Comparison of ENCODE assay signal across 31 mouse cellular contexts in genomic region chr3:98734340-98734739, GRCm38 (mm10). TPM values are rescaled to one million over a fixed set of nuclear protein-coding genes. Genes with fewer than 3 reads are reported as not detected.
A peak's percentile ranks its signal among the peaks of the same experiment; 100 is the strongest.
DNase-seq lines count a peak whose midpoint lies in the region; ATAC-seq and TF ChIP-seq lines count a peak whose summit lies in the region.
"Had no signal": no experiment of that assay in that cellular context is flagged by ENCODE, and none has a peak within 500 bp of the region (broad histone marks: within the 10 kb centered on the region; RNA-seq: fewer than 3 reads in every experiment).

No protein-coding gene starts in this region.

- WGBS in intestine, embryonic 16.5 days: 53% methylated on average over 4 of the region's 4 CpGs
- WGBS in midbrain, embryonic 13.5 days: 30% methylated on average over 4 of the region's 4 CpGs
- 58% methylated on average over 4 of the region's 4 CpGs for WGBS in neural tube, embryonic 15.5 days

- no peak for TF ChIP-seq CTCF in ES-Bruce4 (IDR thresholded peaks at IDR 0.05; ENCODE audit: low read depth, low read length)

- no peak overlapping the region; the same call in 1 of the 2 replicates for H3K4me2 ChIP-seq in intestine, embryonic 16.5 days (ENCODE audit: low read depth, low read length)
- H3K4me2 ChIP-seq in midbrain, embryonic 13.5 days (replicated peaks): no peak overlapping the region
- no peak overlapping the region for H3K4me2 ChIP-seq in neural tube, embryonic 15.5 days
- H3K4me2 ChIP-seq: embryonic facial prominence, embryonic 13.5 days; forebrain, embryonic 12.5 days; forebrain, embryonic 15.5 days; heart, embryonic 12.5 days; heart, embryonic 15.5 days; hindbrain, embryonic 13.5 days had no signal

- ATAC-seq in intestine, embryonic 16.5 days: peak; percentile 80
- ATAC-seq in midbrain, embryonic 13.5 days: no peak
- ATAC-seq in neural tube, embryonic 15.5 days (ENCODE audit: low FRiP score): no peak
- ATAC-seq: CD4-positive, CD25-positive, alpha-beta regulatory T cell, adult 4 months; forebrain, embryonic 15.5 days; hindbrain, embryonic 16.5 days had no signal

- DNase-seq in ES-CJ7 (ENCODE audit: low read depth, low spot score) (peak; percentile 93), WW6 (ENCODE audit: low read depth, low spot score) (peak; percentile 42)
- no peak for DNase-seq in cerebellum, postnatal 36 days
- DNase-seq in embryo, embryonic 9.5 days (ENCODE audit: extremely low spot score): no peak
- DNase-seq: adrenal gland, adult 2 months; adrenal gland, postnatal 25 days; cerebellum, adult 18-20 months; cerebellum, adult 9-10 months; cerebellum, postnatal 14 days; gastrocnemius, postnatal 25 days; heart, adult 18-20 months; heart, postnatal 10 days; heart, postnatal 36 days had no signal

- H3K4me3 ChIP-seq in ES-Bruce4 (ENCODE audit: low read depth, low read length): no peak overlapping the region
- no peak overlapping the region for H3K4me3 ChIP-seq in intestine, embryonic 16.5 days (ENCODE audit: low read length)
- no peak overlapping the region for H3K4me3 ChIP-seq in midbrain, embryonic 13.5 days (replicated peaks)
- no peak overlapping the region for H3K4me3 ChIP-seq in neural tube, embryonic 15.5 days (replicated peaks)
- H3K4me3 ChIP-seq: embryonic facial prominence, embryonic 10.5 days; embryonic facial prominence, embryonic 13.5 days; erythroblast, embryonic 14.5 days; forebrain, embryonic 12.5 days; forebrain, embryonic 15.5 days; heart, embryonic 12.5 days; heart, embryonic 15.5 days; hindbrain, embryonic 10.5 days; hindbrain, embryonic 13.5 days had no signal

- H3K27ac ChIP-seq in ES-Bruce4 (ENCODE audit: insufficient read depth, low read length): peak overlapping the region; percentile 67; the same call in 1 of the 2 replicates
- 0 out of 2 replicates have a peak overlapping the region, but pooled peaks have one; percentile 31 for H3K27ac ChIP-seq in intestine, embryonic 16.5 days (ENCODE audit: low read length)
- no peak overlapping the region for H3K27ac ChIP-seq in midbrain, embryonic 13.5 days
- no peak overlapping the region for H3K27ac ChIP-seq in neural tube, embryonic 15.5 days (replicated peaks)
- H3K27ac ChIP-seq: embryonic facial prominence, embryonic 10.5 days; embryonic facial prominence, embryonic 13.5 days; forebrain, embryonic 12.5 days; forebrain, embryonic 15.5 days; heart, embryonic 15.5 days; hindbrain, embryonic 10.5 days; hindbrain, embryonic 13.5 days had no signal

- TF ChIP-seq POLR2A in ES-Bruce4 (IDR thresholded peaks at IDR 0.05; ENCODE audit: insufficient read depth, low read length): no peak

- H3K9ac ChIP-seq in ES-Bruce4 (ENCODE audit: low read depth, poor library complexity, severe bottlenecking): no peak overlapping the region
- no peak overlapping the region for H3K9ac ChIP-seq in intestine, embryonic 16.5 days (ENCODE audit: low read depth, low read length)
- H3K9ac ChIP-seq in midbrain, embryonic 13.5 days (replicated peaks): no peak overlapping the region
- H3K9ac ChIP-seq in neural tube, embryonic 15.5 days (replicated peaks): no peak overlapping the region
- H3K9ac ChIP-seq: embryonic facial prominence, embryonic 13.5 days; forebrain, embryonic 12.5 days; forebrain, embryonic 15.5 days; heart, embryonic 12.5 days; heart, embryonic 15.5 days; hindbrain, embryonic 13.5 days had no signal

- 0 out of 2 replicates have a peak, but pooled peaks cover 4% of the 10 kb centered on the region for H3K9me3 ChIP-seq in ES-Bruce4 (replicated peaks; ENCODE audit: control insufficient read depth, insufficient read depth, low read length, poor library complexity, severe bottlenecking)
- no peaks in the 10 kb centered on the region for H3K9me3 ChIP-seq in intestine, embryonic 16.5 days (ENCODE audit: control insufficient read depth, low read length)
- H3K9me3 ChIP-seq in midbrain, embryonic 13.5 days: no peaks in the 10 kb centered on the region
- no peaks in the 10 kb centered on the region for H3K9me3 ChIP-seq in neural tube, embryonic 15.5 days (replicated peaks)
- H3K9me3 ChIP-seq: embryonic facial prominence, embryonic 10.5 days; embryonic facial prominence, embryonic 13.5 days; forebrain, embryonic 12.5 days; forebrain, embryonic 15.5 days; heart, embryonic 12.5 days; heart, embryonic 15.5 days; hindbrain, embryonic 10.5 days; hindbrain, embryonic 13.5 days had no signal

- TF ChIP-seq EP300 in ES-Bruce4 (IDR thresholded peaks at IDR 0.05; ENCODE audit: insufficient read depth, low read depth, low read length): peak; percentile 85

- H3K36me3 ChIP-seq in ES-Bruce4 (ENCODE audit: control insufficient read depth, insufficient read depth, low read length, poor library complexity, severe bottlenecking): no peaks in the 10 kb centered on the region
- H3K36me3 ChIP-seq in intestine, embryonic 16.5 days (ENCODE audit: control insufficient read depth, insufficient read depth, low read length): no peaks in the 10 kb centered on the region
- H3K36me3 ChIP-seq in midbrain, embryonic 13.5 days: no peaks in the 10 kb centered on the region
- no peaks in the 10 kb centered on the region for H3K36me3 ChIP-seq in neural tube, embryonic 15.5 days
- H3K36me3 ChIP-seq: embryonic facial prominence, embryonic 10.5 days; embryonic facial prominence, embryonic 13.5 days; forebrain, embryonic 12.5 days; forebrain, embryonic 15.5 days; heart, embryonic 12.5 days; heart, embryonic 15.5 days; hindbrain, embryonic 10.5 days; hindbrain, embryonic 13.5 days had no signal

- no peaks in the 10 kb centered on the region for H3K4me1 ChIP-seq in ES-Bruce4 (ENCODE audit: control insufficient read depth, insufficient read depth, low read length)
- H3K4me1 ChIP-seq in intestine, embryonic 16.5 days (ENCODE audit: control insufficient read depth, insufficient read depth, low read length): 0 out of 2 replicates have a peak, but pooled peaks cover 4% of the 10 kb centered on the region
- H3K4me1 ChIP-seq in midbrain, embryonic 13.5 days (replicated peaks): no peaks in the 10 kb centered on the region
- H3K4me1 ChIP-seq in neural tube, embryonic 15.5 days: no peaks in the 10 kb centered on the region
- H3K4me1 ChIP-seq: embryonic facial prominence, embryonic 10.5 days; embryonic facial prominence, embryonic 13.5 days; forebrain, embryonic 12.5 days; forebrain, embryonic 15.5 days; heart, embryonic 12.5 days; heart, embryonic 15.5 days; hindbrain, embryonic 10.5 days; hindbrain, embryonic 13.5 days had no signal

- H3K27me3 ChIP-seq in ES-Bruce4 (ENCODE audit: control insufficient read depth, insufficient read depth, low read length, poor library complexity, severe bottlenecking): no peaks in the 10 kb centered on the region
- H3K27me3 ChIP-seq in intestine, embryonic 16.5 days (replicated peaks; ENCODE audit: control insufficient read depth, insufficient read depth, low read length): no peaks in the 10 kb centered on the region
- H3K27me3 ChIP-seq in midbrain, embryonic 13.5 days: no peaks in the 10 kb centered on the region
- H3K27me3 ChIP-seq in neural tube, embryonic 15.5 days (replicated peaks): no peaks in the 10 kb centered on the region
- H3K27me3 ChIP-seq: embryonic facial prominence, embryonic 13.5 days; forebrain, embryonic 12.5 days; forebrain, embryonic 15.5 days; heart, embryonic 12.5 days; heart, embryonic 15.5 days; hindbrain, embryonic 13.5 days had no signal

RNA-seq across cellular contexts. Expression of gene Hsd3b2, which starts 10.0 kb away (rescaled TPM):
- 0.34 TPM in 1 of 2 replicates, not detected in the other for polyA plus RNA-seq in ES-Bruce4 (2011; ENCODE audit: insufficient read depth, insufficient read length, low read depth, missing spikeins)
- polyA plus RNA-seq in intestine, embryonic 16.5 days (2015; fragmentation: Nextera tagmentation; extraction: Ambion mirVana): 0.56 and 0.77 TPM in 2 replicates
- not detected in 2 replicates for polyA plus RNA-seq in midbrain, embryonic 13.5 days (2015; fragmentation: Nextera tagmentation; extraction: Ambion mirVana)
- polyA plus RNA-seq in neural tube, embryonic 15.5 days (2015; fragmentation: Nextera tagmentation; extraction: Ambion mirVana): 0.10 TPM in 1 of 2 replicates, not detected in the other
- polyA plus RNA-seq: adrenal gland, adult 2 months; CD4-positive, CD25-positive, alpha-beta regulatory T cell, adult 4 months; embryonic facial prominence, embryonic 10.5 days; erythroblast, embryonic 14.5 days; forebrain, embryonic 12.5 days; forebrain, embryonic 15.5 days; gonadal fat pad, adult 2 months; heart, embryonic 12.5 days; heart, embryonic 15.5 days; hindbrain, embryonic 13.5 days; hindbrain, embryonic 16.5 days had no signal

RNA-seq across cellular contexts. Expression of gene Hsd3b3, which starts 28.6 kb away (rescaled TPM):
- 0.23 and 0.25 TPM in 2 replicates for polyA plus RNA-seq in ES-Bruce4 (2011; ENCODE audit: insufficient read depth, insufficient read length, low read depth, missing spikeins)
- polyA plus RNA-seq in intestine, embryonic 16.5 days (2015; fragmentation: Nextera tagmentation; extraction: Ambion mirVana): 25.9 and 35.3 TPM in 2 replicates
- 0.10 and 0.30 TPM in 2 replicates for polyA plus RNA-seq in midbrain, embryonic 13.5 days (2015; fragmentation: Nextera tagmentation; extraction: Ambion mirVana)
- polyA plus RNA-seq in neural tube, embryonic 15.5 days (2015; fragmentation: Nextera tagmentation; extraction: Ambion mirVana): 0.46 and 0.54 TPM in 2 replicates
- polyA plus RNA-seq: brain, embryonic 14.5 days; C2C12; embryonic facial prominence, embryonic 13.5 days; erythroblast, embryonic 14.5 days; gonadal fat pad, adult 2 months; heart, embryonic 12.5 days; heart, embryonic 15.5 days; hindbrain, embryonic 10.5 days had no signal

Comparison
In these comparisons a context has a peak if more than half of its experiments do, and no peak if none do; other contexts are left out.
1. H3K27ac ChIP-seq: peak in ES-Bruce4 (single experiment) and intestine, embryonic 16.5 days (single experiment); none in midbrain, embryonic 13.5 days (single experiment) and neural tube, embryonic 15.5 days (single experiment).
2. DNase-seq: peak in ES-CJ7 (single experiment) and WW6 (single experiment); none in cerebellum, postnatal 36 days (0 of 2) and embryo, embryonic 9.5 days (single experiment).
3. RNA of gene Hsd3b3, which starts 28.6 kb away (polyA plus RNA-seq): 25.9 to 35.3 TPM in intestine, embryonic 16.5 days; 0.46 to 0.54 TPM in neural tube, embryonic 15.5 days, 0.10 to 0.30 TPM in midbrain, embryonic 13.5 days and 0.23 to 0.25 TPM in ES-Bruce4; every median in the first group is over 10 times any median in the second.